8 mouse cellular contexts compared by ENCODE assay signal in genomic region chr9:21988421-21989101, GRCm38 (mm10). TPM values are rescaled to one million over a fixed set of nuclear protein-coding genes. Genes with fewer than 3 reads are reported as not detected.
DNase-seq lines count a peak whose midpoint lies in the region; ATAC-seq and TF ChIP-seq lines count a peak whose summit lies in the region.

No protein-coding gene starts in this region.

- no peaks in the 10 kb centered on the region for H3K36me3 ChIP-seq in hindbrain, embryonic 10.5 days
- H3K36me3 ChIP-seq in limb, embryonic 13.5 days, result no peaks in the 10 kb centered on the region
- H3K36me3 ChIP-seq in myocyte (ENCODE audit: control insufficient read depth, insufficient read depth), result no peaks in the 10 kb centered on the region

- peak overlapping the region; percentile 76 for H3K4me2 ChIP-seq in limb, embryonic 13.5 days (replicated peaks)
- peak overlapping the region; percentile 82 for H3K4me2 ChIP-seq in myocyte (ENCODE audit: low read depth)

- H3K4me1 ChIP-seq in hindbrain, embryonic 10.5 days (replicated peaks), result peaks cover 32% of the 10 kb centered on the region
- H3K4me1 ChIP-seq in limb, embryonic 13.5 days, result peaks cover 26% of the 10 kb centered on the region

- peaks cover 100% of the 10 kb centered on the region for H3K27me3 ChIP-seq in hindbrain, embryonic 10.5 days (ENCODE audit: insufficient read depth, poor library complexity, severe bottlenecking)
- peaks cover 94% of the 10 kb centered on the region for H3K27me3 ChIP-seq in limb, embryonic 13.5 days
- H3K27me3 ChIP-seq in myocyte (ENCODE audit: control insufficient read depth, insufficient read depth, insufficient read length), result no peaks in the 10 kb centered on the region

- H3ac ChIP-seq in myocyte (ENCODE audit: control insufficient read depth, insufficient read length), result peak overlapping the region; percentile 51

- ATAC-seq in limb, embryonic 13.5 days (ENCODE audit: low FRiP score, low read depth), result no peak

- under 1% methylated on average over 32 of the region's 32 CpGs for WGBS in hindbrain, embryonic 10.5 days
- WGBS in limb, embryonic 13.5 days, result 1% methylated on average over 32 of the region's 32 CpGs

- H3K9ac ChIP-seq in limb, embryonic 13.5 days, result peak overlapping the region; percentile 63

- peak overlapping the region; percentile 61 for H3K4me3 ChIP-seq in hindbrain, embryonic 10.5 days
- peak overlapping the region; percentile 45 for H3K4me3 ChIP-seq in limb, embryonic 13.5 days
- H3K4me3 ChIP-seq in myocyte, result peak overlapping the region; percentile 68

- no peak for TF ChIP-seq POLR2A in myocyte (IDR thresholded peaks at IDR 0.05; ENCODE audit: insufficient read length, low read depth)

- H3K27ac ChIP-seq in hindbrain, embryonic 10.5 days, result peak overlapping the region; percentile 70
- H3K27ac ChIP-seq in limb, embryonic 13.5 days, result no peak overlapping the region

- no peaks in the 10 kb centered on the region for H3K9me3 ChIP-seq in hindbrain, embryonic 10.5 days
- no peaks in the 10 kb centered on the region for H3K9me3 ChIP-seq in limb, embryonic 13.5 days

- H3K79me2 ChIP-seq in myocyte (ENCODE audit: control insufficient read depth, insufficient read depth), result no peaks in the 10 kb centered on the region

- peak; percentile 21 for DNase-seq in ovary, adult 18-20 months (ENCODE audit: low spot score)
- no peak for DNase-seq in ovary, postnatal 10 days (ENCODE audit: low spot score)
- DNase-seq in cerebellum, adult 9-11 months, result peak; percentile 83
- DNase-seq in hindbrain, embryonic 10.5 days (ENCODE audit: low spot score), result peak; percentile 48
- DNase-seq in gastrocnemius, adult 8-10 months (ENCODE audit: low spot score in 2 of 2), result no peak
- DNase-seq in testis, postnatal 10 days (ENCODE audit: low spot score), result no peak

TF ChIP-seq in myocyte, 11 proteins besides CTCF, POLR2A, EP300 and RAD21:
- TF ChIP-seq REST (IDR thresholded peaks at IDR 0.05; ENCODE audit: insufficient read depth, insufficient read length), result no peak
TF ChIP-seq in myocyte: peak in this region for 0.

RNA-seq across cellular contexts. Expression of gene Rgl3, which starts 0.7 kb away (rescaled TPM):
- polyA plus RNA-seq in hindbrain, embryonic 10.5 days (2016; fragmentation: Nextera tagmentation; extraction: Ambion mirVana), result 3.7 and 5.7 TPM in 2 replicates
- 1.6 TPM in 2 replicates for polyA plus RNA-seq in limb, embryonic 13.5 days (2015; fragmentation: Nextera tagmentation; extraction: Ambion mirVana)
- 11.2 TPM for polyA plus RNA-seq in myocyte (2012; fragmentation: generic; extraction: Trizol)
- total RNA-seq in gastrocnemius, adult 8-10 months (2022), result under 1 TPM; 0.27 to 0.88 (median 0.63) TPM

RNA-seq across cellular contexts. Expression of gene Ccdc151, which starts 13.9 kb away (rescaled TPM):
- 5.1 and 6.7 TPM in 2 replicates for polyA plus RNA-seq in hindbrain, embryonic 10.5 days (2016; fragmentation: Nextera tagmentation; extraction: Ambion mirVana)
- 1.0 and 1.5 TPM in 2 replicates for polyA plus RNA-seq in limb, embryonic 13.5 days (2015; fragmentation: Nextera tagmentation; extraction: Ambion mirVana)
- 0.13 TPM for polyA plus RNA-seq in myocyte (2012; fragmentation: generic; extraction: Trizol)
- not detected for total RNA-seq in gastrocnemius, adult 8-10 months (2022)

RNA-seq across cellular contexts. Expression of gene Prkcsh, which starts 14.0 kb away (rescaled TPM):
- polyA plus RNA-seq in hindbrain, embryonic 10.5 days (2016; fragmentation: Nextera tagmentation; extraction: Ambion mirVana), result 115 and 120 TPM in 2 replicates
- polyA plus RNA-seq in limb, embryonic 13.5 days (2015; fragmentation: Nextera tagmentation; extraction: Ambion mirVana), result 119 and 122 TPM in 2 replicates
- 127 TPM for polyA plus RNA-seq in myocyte (2012; fragmentation: generic; extraction: Trizol)
- 10 to 100 TPM; 25.3 to 27.8 (median 26.4) TPM for total RNA-seq in gastrocnemius, adult 8-10 months (2022)

RNA-seq across cellular contexts. Expression of gene Epor, which starts 25.3 kb away (rescaled TPM):
- 9.3 and 9.6 TPM in 2 replicates for polyA plus RNA-seq in hindbrain, embryonic 10.5 days (2016; fragmentation: Nextera tagmentation; extraction: Ambion mirVana)
- 6.2 and 6.3 TPM in 2 replicates for polyA plus RNA-seq in limb, embryonic 13.5 days (2015; fragmentation: Nextera tagmentation; extraction: Ambion mirVana)
- polyA plus RNA-seq in myocyte (2012; fragmentation: generic; extraction: Trizol), result 3.2 TPM
- total RNA-seq in gastrocnemius, adult 8-10 months (2022), result under 1 TPM in 2 of 4 experiments, not detected in 2; 0.17 to 0.31 TPM

RNA-seq across cellular contexts. Expression of gene Swsap1, which starts 33.0 kb away (rescaled TPM):
- 7.1 and 9.3 TPM in 2 replicates for polyA plus RNA-seq in hindbrain, embryonic 10.5 days (2016; fragmentation: Nextera tagmentation; extraction: Ambion mirVana)
- polyA plus RNA-seq in limb, embryonic 13.5 days (2015; fragmentation: Nextera tagmentation; extraction: Ambion mirVana), result 4.9 and 6.2 TPM in 2 replicates
- polyA plus RNA-seq in myocyte (2012; fragmentation: generic; extraction: Trizol), result 8.9 TPM
- 1 to 10 TPM; 2.4 to 3.0 (median 2.7) TPM for total RNA-seq in gastrocnemius, adult 8-10 months (2022)

Comparison
In these comparisons a context has a peak if more than half of its experiments do, and no peak if none do; other contexts are left out.
1. DNase-seq: peak in ovary, adult 18-20 months (single experiment), cerebellum, adult 9-11 months (single experiment) and hindbrain, embryonic 10.5 days (single experiment); none in ovary, postnatal 10 days (single experiment), gastrocnemius, adult 8-10 months (0 of 2) and testis, postnatal 10 days (single experiment).
2. Peak in every context shown above with its lines, with median percentiles within 50 percentile points of each other: H3K4me3 ChIP-seq.